Mouse (Mus musculus): ENCODE measurements at regions not wholly inside any gene's neighbourhood (a gene's known extent, or its start where the extent isn't known, plus 50 kb on each side); places are given as distances from the start of the nearest gene placed in this dataset.

GRCm38 (mm10) chr8:53941144-53941543, 136.3 kb upstream of the Vegfc start:
- no peak for TF ChIP-seq CTCF (IDR thresholded peaks at IDR 0.05; ENCODE audit: low read depth)
- TF ChIP-seq EP300 (IDR thresholded peaks at IDR 0.05; ENCODE audit: low read depth): no peak
